Mouse (Mus musculus) gastrocnemius, postnatal 4 days (tissue): Measurements from ENCODE around the gene Rab6b. TPM values are rescaled to one million over a fixed set of nuclear protein-coding genes. Genes with fewer than 3 reads are reported as not detected.
"Not testable (repeated sequence)": the region's sequence is repeated elsewhere in the genome, so short reads cannot be mapped to it uniquely, and the experiment has no call there.

Experiments
- DNase-seq, 2 experiments: peaks; one replicate each; pipeline ENCODE4 v3.0.0; 2021 to 2022; ENCODE audit warnings: low spot score in 2 of 2, mixed read lengths in 2 of 2
- total RNA-seq, 2 experiments: library from RNA; stranded (reverse); gene quantifications; 2 replicates each; pipeline ENCODE4 v1.2.3; 2021

The Rab6b gene
- total RNA-seq, 2 experiments from 2014 or later = 1.7 to 2.6 TPM

DNA sequence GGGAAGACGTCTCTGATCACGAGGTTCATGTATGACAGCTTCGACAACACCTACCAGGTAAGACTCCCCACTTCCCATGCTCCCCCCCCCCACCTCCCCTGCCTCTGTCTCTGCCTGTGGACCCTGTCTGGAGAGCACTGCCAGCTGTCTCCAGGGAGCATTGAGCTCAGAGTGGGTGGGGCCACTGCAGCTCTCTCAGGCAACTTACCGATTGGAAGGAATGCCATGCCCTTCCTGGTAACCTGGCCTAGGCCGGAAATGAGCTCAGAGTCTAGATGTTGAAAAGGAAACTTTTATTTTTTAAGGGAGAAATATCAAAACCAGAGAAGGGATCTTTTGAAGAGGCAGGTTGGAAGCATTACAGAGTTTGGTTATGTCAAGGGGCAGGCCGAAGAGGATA lies 28.8 kb downstream of the Rab6b start:
- no peak for DNase-seq

DNA sequence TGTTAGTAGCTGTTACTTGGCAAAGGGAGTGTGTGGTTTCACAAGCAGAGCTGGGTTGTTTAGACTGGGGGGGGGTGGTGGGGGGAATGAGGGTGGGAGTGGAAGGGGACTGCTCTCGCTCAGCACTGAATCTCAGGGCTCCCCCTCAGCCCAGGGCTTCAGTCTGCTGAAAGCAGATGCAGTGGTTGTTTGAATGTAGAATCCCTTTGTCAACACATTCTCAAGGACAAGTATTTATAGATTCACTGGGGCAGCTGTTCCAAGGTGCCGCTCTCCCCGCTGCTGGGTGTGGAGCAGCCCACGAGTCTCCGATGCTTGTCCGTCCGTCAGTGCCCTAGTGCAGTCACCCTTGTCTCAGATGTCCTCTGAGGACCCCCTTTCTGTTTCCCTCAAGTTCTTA lies 29.7 kb downstream of the Rab6b start:
- DNase-seq = no peak

DNA sequence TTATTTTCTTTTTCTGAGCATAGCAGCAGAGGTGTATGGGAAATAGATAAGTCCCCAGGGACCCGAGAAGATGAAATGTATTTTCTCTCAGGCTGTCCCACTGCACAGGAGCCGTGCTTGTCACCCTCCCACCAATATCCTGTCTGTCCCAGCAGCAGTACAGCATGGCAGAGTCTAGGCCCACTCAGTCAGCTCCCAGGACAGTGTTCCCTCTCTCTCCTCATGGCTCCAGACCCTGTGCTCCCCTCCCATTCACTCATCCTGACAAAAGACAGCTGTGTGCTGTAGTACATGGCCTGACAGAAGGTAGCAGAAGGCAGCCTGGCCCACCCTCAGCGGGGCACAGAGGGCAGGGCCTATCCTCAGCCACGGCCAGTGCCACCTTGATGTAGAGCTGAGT lies 32.3 kb downstream of the Rab6b start:
- DNase-seq = no peak

DNA sequence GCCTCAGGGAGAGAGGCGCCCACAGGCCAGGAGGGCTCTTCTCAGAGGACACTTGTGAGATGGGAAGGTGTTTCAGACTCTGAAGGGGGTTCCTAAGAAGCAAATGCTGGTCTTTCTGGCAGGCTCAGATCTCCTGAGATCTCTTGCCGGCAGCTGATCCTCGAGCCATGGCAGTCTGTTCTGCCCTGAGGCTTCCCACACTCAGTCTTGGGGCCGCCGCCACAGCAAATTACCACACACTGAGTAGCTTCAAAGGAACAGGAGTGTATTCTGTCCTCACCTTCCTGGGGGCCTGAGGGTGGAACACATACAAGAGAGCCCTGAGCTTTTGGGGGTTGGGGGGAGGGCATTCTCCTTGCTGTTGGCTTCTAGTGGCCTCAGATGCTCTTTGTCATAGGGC lies 33.8 kb downstream of the Rab6b start:
- no peak for DNase-seq

DNA sequence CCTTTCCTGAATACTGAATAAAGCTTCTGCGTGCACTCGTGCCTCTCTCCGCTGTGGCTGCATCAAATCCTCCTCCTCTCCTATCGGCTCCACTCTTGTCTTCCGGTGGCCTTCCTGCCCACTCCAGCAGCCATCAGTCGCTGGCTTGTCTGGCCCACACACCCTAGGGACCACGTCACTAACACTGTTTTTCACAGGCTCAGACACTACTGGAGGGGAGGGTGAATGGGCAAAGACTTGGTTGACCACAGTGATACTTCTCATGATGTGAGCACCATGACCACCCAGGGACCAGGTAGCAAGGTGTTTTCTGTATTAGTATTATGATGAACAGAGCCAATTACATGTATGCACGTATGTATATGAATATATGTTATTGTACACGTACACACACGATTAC lies 34.7 kb downstream of the Rab6b start:
- DNase-seq = no peak

DNA sequence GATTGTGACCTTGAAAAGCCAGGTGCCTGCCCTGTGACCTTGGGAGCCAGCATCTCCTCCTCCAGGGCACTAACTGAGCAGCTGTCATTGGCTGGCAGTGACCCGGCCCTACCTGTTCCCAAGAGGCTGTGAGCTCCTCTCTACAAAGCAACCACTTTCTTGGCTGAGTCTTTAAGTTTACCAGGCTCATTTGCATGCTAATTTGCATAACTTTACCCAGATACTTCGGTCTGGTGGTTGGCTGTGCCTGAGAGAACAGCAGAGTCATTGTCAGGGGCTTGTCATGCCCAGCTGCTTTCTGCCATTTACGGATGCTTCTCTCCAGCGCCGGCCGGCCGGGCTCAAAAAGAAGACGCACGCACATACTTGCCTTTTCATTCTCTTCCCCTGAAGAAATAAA lies 35.1 kb downstream of the Rab6b start:
- no peak for DNase-seq

DNA sequence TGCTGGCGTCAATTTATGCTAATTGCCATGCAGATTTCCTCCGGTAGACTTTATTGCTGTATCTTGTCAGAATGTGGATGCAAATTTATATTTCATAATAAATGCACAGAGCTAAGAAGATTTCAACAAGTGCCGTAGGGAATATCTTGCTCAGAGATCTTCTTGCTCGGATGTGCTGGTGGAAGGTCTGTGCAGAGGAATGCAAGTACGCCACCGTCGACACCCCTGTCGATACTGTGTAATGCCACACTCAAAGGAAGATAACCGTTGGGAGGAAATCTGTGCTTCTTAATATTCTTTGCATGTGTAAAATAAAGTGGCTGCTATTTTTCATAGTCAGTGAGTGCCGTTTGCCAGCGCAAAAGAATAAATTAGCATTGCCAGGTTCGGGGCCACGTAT lies 35.5 kb downstream of the Rab6b start:
- no peak for DNase-seq

DNA sequence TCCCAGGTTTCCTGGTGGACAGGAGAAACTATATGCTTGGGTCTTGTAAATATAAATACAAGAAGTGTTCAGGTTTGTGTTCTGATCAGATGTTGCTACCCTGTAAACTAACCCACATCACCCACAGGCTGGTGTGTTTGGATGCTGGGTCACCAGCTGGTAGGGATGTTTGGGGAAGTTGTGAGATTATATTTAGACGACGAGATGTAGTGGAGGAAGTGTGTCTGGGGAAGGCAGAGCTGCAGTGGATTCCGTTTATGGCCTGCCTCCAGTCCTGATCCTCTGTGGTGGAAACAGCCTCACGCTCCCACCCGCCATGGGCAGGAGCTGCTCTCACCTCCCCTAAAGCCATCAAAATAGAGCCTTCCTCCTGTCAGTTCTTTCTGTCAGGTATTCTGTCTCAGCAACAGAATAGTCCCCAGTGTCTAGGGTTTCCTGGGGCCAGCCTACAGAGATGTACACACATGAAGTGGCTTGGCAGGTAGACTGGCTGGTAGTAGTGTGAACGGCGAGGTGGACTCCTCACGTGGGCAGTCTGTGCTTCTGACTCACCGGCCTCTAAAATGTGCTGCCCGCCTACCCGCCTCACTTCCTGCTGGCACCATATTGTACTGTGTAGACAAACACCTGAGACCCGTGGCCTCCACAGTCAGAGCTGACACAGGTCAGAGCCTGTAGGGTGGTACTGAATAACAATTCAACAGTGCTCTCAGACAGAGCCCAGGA lies 37.6 kb downstream of the Rab6b start:
- DNase-seq = no peak

DNA sequence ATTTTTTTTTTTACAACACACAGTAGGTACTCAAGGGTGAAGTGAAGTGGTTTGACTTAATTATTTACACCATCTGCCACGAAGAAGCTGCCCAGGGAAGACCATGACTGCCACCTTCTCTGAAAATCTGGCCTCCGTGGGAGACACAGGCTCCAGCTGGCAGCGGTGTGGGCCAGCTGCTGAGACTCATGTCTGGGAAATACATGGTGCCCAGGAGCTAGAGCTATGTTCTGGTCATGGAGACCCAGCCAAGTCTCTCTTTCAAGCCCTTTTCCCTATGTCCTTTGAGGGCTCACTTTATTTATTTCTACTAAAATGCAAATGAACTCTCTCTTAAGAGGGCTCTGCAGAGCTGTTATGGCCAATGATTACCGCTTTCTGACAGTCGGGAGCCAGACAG lies 41.7 kb downstream of the Rab6b start:
- no peak for DNase-seq

DNA sequence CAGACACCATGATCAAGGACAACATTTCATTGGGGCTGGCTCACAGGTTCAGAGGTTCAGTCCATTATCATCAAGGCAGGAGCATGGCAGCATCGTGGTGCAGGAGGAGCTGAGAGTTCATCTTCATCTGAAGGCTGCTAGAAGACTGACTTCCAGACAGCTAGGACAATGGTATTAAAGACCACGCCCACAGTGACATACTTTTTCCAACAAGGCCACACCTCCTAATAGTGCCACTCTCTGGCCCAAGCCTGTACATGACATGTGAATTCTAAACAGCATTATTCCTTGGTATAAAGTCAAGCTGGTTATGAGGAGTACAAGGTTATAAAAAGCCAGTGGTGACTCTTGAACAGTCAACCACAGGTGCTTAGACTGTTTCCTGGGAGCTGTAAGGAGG lies 43.0 kb downstream of the Rab6b start:
- DNase-seq = no peak

DNA sequence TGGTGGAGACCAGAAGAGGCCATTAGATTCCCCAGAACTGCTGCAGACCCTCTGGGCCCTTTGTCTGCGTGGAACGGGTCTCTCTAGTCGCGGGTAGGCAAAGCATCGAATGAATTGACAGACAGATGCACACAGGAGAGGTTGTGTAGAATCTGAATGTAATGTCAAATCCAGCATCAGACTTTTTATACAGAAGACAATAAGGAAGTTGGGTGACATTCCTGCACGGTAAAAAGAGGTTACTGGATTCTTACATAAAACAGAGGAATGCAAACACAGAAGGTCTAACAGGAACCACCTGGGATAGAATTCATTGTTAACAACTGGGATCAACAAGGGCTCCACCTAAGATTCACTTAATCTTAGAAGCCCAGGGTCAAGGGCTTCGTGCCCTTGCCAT lies 43.6 kb downstream of the Rab6b start:
- DNase-seq = not testable (repeated sequence)

DNA sequence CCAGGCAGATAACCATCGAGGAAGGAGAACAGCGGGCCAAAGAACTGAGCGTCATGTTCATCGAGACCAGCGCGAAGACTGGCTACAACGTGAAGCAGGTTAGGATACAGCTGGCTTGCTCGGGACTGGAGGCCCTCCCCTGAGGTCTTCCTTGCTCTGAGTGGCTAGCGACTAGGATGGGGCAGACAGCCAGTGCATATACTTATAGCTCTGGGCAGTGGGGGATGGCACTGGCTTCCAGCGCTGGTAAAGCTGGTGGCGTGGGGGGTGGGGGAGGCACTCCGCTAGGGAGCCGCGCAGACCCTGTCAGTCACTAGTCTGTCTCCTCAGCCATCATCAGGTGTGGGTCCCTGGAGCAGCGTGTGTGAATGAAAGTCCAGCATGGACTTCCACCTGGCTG lies 52.2 kb downstream of the Rab6b start:
- DNase-seq = no peak

DNA sequence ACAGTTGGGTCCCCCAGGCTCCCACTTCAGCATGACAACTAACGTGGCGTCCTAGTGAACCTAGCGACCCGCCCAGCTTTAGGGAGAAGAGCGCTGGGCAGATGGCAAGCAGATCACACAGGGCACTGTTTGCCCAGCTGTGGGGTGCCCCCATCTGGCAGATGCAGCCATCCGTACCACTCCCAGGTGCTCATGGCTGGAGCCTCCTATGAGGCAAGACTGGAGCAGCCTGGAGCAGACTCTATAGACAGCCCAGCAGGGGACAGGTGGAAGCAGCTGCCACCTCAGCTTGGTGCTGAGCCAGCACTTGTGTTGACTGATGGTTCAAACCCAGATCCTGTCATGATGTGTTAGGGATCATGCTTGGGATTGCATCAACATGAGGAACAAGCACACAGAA lies 56.5 kb downstream of the Rab6b start:
- DNase-seq = no peak

DNA sequence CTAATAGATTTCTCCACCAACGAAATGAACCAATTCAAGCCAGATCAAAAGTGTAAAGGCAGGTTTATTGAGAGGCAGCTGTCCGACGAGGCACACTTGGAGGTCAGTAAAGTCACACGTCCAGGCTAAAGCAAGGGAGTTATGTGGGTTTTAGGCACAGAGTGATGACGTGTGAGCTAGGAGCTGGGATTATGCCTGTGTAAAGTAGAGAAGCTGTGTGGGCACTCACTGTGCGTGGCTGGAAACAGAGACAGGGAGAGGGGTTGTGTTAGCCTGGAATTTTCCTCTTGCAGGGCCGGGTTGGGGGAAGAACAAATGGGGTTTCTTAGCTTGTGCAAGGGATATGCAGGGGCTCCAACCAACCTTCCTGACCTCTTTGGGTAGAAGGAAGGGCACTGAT lies 57.2 kb downstream of the Rab6b start:
- no peak for DNase-seq

DNA sequence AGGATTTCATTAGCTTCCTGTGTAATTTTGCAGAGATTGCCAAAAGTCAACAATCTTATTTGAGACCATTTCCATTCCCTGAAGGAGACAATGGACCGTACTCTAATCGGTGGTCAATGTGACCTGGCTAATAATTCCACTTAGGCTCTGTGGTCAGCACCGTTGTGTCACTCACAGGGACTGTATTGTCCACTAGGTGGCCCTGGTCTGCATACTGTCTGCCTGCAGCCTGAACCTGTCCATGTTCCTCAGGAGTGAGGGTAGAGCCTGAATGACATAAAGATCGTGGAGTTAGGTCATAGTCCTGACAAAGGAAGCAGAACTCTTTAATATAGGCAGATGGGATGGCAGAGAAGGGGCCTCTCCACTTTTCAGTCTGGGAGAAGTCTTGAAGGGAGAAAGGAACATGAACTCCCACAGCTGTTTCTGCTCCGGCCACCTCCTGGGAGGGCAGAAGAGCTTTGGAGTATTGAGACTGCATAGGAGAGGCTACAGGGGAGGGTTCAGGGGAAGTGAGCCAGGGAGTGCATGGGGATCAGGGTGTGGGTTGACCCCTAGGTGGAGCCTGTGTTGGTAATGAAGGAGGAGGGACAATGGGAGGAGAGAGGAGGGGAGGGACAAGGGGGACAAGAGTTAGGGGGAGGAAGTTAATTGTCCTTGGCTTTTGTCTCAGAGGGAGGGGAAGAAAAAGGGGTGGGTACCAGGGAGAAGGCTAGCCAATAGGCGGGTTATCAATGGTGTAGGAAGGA lies 63.4 kb downstream of the Rab6b start:
- DNase-seq = no peak

DNA sequence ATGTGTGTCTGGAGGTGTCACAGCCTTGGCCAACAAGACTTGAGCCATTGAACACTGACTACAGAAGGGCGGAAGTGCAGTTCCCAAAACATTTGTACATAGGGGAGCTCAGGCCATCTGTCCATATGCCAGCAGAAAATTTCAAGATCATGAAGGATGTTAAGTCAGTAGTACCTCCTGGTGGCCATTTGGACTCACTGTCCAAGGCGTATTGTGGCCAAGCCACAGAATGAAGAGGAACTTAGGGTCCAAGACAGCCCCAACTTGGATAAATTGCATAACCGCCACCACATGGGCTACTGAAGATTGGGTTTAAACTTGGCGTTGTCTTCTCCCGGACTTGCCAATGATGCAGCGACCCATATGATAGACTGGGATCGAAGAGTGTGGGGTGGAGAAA lies 64.1 kb downstream of the Rab6b start:
- DNase-seq = no peak

DNA sequence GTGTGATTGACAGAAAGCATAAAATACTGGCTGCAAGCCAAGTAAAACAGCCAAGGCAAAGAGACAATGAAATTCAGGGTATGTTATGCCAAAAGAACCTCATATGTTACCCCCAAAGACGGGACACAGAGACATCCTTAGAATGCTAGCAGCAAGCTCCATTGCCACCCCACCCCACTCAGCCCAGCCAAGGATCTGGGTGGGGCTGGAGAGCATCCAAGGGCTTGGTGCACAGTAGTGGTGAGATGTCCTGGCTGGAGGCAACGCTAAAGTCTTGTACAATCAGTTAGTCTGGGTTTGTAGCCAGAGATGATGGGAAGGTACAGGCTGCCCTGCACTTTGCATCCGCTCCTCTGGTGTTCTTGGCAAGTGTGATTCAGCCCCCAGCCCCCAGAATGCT lies 68.7 kb downstream of the Rab6b start:
- DNase-seq = peak in 1 of 2 experiments; percentile 64

DNA sequence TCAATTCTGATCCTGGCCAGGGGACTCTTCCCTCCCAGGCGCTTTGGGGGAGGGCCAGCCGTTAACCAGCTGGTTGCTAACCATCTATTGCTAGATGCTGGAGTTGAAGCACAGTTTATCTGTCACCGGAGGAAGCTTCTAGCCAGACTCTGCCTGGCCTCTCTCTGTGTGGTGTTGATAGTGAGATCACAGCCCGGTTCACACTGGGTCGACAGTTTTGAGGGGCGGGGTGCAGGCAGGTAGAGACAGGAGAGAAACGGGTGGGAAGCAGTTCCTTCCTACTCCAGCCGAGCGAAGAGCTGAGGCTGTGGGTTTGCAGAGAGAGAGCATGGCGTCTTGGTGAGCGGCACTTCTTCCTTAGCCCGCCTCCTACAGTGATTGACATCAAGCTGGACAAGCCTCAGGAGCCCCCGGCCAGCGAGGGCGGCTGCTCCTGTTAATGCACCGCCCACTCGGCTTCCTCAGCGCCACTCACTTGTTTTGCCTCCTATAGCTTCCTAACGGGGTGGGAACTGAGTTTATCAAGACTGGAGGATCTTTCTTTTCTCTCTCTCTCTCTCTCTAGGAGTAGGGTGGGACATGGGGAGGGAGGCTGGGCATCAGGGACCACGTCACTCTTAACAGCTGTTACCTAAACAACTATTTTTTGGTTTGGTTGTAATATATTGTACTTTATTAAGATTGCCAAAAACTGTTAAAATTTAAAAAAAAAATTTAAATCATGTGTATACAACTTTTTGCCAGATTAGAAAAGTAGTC lies 69.4 kb downstream of the Rab6b start:
- peak; percentile 50 to 82 for DNase-seq

DNA sequence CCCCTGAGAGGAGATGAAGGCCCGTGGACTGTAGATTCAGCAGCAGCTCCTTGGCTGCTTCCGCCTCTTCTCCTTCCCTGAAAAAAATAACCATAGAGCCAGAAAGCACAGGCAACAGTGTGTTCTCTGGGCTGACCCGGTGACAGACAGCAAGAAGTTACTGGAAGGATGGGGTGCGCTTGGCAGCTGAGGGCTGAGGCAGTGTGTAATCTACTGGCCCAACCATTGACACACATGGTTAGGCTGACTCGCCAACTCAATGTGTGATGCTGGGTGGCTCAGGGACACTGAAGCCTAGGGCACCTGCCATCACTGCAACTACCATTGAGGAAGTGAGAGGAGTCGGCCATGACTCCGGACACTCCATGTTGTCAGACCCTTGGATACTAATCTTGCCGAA lies 70.3 kb downstream of the Rab6b start:
- no peak for DNase-seq

DNA sequence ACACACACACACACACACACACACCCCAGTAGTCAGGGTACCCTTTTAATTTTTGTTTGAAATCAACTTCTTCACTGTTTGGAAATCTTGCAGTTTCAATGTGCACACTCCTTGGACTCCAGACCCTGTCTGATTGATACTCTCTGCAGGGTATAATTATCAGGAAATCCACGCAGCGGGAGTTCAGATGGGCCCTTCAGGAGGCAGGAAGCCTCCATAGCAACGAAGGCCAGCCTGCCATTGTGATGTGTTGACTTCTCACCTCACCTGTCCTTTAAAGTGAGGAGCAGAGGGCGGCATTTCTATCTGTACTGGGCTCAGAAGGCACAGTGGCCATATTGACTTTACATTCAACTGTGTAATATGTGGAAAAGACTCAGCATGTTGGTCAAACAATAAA lies 73.3 kb downstream of the Rab6b start:
- no peak for DNase-seq

DNA sequence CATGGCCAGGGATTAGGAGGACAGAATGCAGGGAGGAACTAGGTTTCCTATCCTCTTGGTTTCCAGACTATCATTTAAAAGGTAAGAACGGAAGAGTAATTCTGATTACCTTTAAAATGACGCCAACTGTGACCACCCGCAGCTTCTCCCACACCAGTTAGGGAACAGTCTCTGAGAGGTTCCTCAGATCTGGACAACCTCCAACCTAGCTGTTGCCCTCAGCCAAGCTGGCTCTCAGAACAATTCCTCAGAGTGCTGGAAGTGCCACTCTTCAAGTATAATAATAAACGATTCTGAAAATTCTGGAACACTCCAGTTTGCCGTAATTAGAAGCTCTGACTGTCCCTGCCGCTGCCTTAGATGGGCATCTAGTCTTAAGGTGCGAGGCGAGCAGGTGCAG lies 74.4 kb downstream of the Rab6b start:
- DNase-seq = no peak

DNA sequence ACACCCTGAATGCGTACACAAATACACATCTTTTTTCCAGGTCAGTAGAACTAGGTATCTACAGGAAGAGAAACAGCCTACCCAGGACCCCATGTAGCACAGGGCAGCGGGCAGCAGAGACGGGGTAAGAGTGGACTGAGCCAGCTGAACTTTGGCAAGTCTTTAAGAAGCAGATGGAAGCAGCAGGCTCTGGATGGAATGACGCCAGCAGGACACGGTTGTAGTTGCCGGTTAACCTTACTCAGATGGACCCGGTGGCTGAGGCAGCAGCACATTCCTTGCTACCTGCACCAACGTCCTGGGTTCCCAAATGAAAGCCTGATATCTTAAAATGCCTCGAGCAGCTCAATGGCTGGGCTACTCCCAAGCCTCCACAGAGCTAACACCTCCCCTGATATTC lies 75.2 kb downstream of the Rab6b start:
- DNase-seq = peak in 1 of 2 experiments; percentile 55
